Mouse (Mus musculus) heart, embryonic 16.5 days (tissue): ENCODE measurements around the gene Ppp1r14d. TPM values are rescaled to one million over a fixed set of nuclear protein-coding genes. Genes with fewer than 3 reads are reported as not detected.

Source experiments
- ATAC-seq: fragments of 200-750 bp; cut with Nextera tagmentation; replicated peaks from 2 replicates; pipeline ENCODE4 v1.8.0; 2017; ENCODE audit warnings: moderate number of reproducible peaks; ENCODE audit not compliant: insufficient read depth, low FRiP score; ENCODE audit errors: extremely low read depth
- H3K27ac ChIP-seq: fragments of 300-500 bp; sonication (generic); 2 replicates; pipeline ENCODE4 v1.5.1; 2014; ENCODE audit warnings: mild to moderate bottlenecking, low read length, control low read depth, moderate library complexity
- H3K27me3 ChIP-seq: fragments of 300-500 bp; sonication (generic); 2 replicates; pipeline ENCODE4 v1.6.1; 2014; ENCODE audit warnings: low read length, mixed read lengths; ENCODE audit not compliant: control insufficient read depth, insufficient read depth
- H3K36me3 ChIP-seq: fragments of 300-500 bp; sonication (generic); 2 replicates; pipeline ENCODE4 v1.6.1; 2014; ENCODE audit not compliant: control insufficient read depth, insufficient read depth
- H3K4me1 ChIP-seq: fragments of 300-500 bp; sonication (generic); 2 replicates; pipeline ENCODE4 v1.6.1; 2014; ENCODE audit warnings: low read length, mixed read lengths; ENCODE audit not compliant: control insufficient read depth, insufficient read depth
- H3K4me2 ChIP-seq: fragments of 300-500 bp; sonication (generic); 2 replicates; pipeline ENCODE4 v1.6.1; 2014; ENCODE audit warnings: low read depth, mild to moderate bottlenecking, control low read depth, low read length
- H3K4me3 ChIP-seq: fragments of 300-500 bp; sonication (generic); 2 replicates; pipeline ENCODE4 v1.5.1; 2014; ENCODE audit warnings: mild to moderate bottlenecking, control low read depth, low read length
- H3K9ac ChIP-seq: fragments of 300-500 bp; sonication (generic); 2 replicates; pipeline ENCODE4 v1.6.1; 2014; ENCODE audit warnings: low read length, control low read depth
- H3K9me3 ChIP-seq: fragments of 300-500 bp; sonication (generic); replicated peaks from 2 replicates; pipeline ENCODE4 v1.6.1; 2016; ENCODE audit warnings: low read length; ENCODE audit not compliant: control insufficient read depth
- WGBS: fragments of 180-500 bp; shearing (Covaris S2); extraction: QIAGEN DNeasy Blood & Tissue Kit; methylation state at CpG from one replicate; pipeline ENCODE4 v1.1.7; 2014; 5-methylcytosine and 5-hydroxymethylcytosine counted together
- polyA plus RNA-seq: library from polyadenylated mRNA; unstranded; fragments of >200 nt; fragmentation: Nextera tagmentation; extraction: Ambion mirVana; gene quantifications from 2 replicates; pipeline ENCODE4 v1.2.1, GENCODE M21; 2015

Gene Ppp1r14d
- 0.18 and 0.26 TPM in 2 replicates for polyA plus RNA-seq

- Histone ChIP-seq H3K4me2 (no peak within 1 kb of the TSS), H3K9ac (no peak within 1 kb of the TSS), H3K4me1 (no peaks in the 10 kb centered on the region), H3K9me3 (no peaks in the 10 kb centered on the region), H3K27ac (no peak within 1 kb of the TSS), H3K4me3 (no peak within 1 kb of the TSS), H3K27me3 (peaks cover 4% of the 10 kb centered on the region; the same call in 1 of the 2 replicates), H3K36me3 (no peaks in the 10 kb centered on the region)
- ATAC-seq, result no peak
- WGBS, result 67% methylated on average over 6 of the region's 6 CpGs
Measured at GRCm38 (mm10) chr2:119229775-119230704, at the start of gene Ppp1r14d. Gene Ppp1r14d, minus strand, starts transcription at chr2:119229906.

DNA sequence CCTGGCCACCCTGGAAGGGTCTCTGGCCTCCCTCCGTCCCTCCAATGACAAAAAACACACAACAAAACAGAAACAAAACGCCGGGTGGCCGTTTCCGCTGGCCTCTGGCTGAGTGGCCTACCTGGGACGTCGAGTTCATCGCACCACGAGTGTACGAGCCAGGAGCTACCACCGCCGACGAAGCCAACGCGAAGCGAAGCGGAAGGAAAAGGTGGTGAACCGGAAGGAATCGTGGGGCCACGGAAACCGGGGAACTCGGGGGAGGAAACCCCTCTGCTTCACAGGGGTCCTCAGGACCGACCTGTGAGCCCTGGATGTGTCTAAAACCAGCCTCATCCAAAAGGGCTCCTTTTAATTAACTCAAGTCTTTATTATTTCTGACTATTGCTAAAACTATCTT is 48.1 kb upstream of the Ppp1r14d start:
- H3K9me3 ChIP-seq, result no peaks in the 10 kb centered on the region
- no peak overlapping the region for H3K4me2 ChIP-seq

DNA sequence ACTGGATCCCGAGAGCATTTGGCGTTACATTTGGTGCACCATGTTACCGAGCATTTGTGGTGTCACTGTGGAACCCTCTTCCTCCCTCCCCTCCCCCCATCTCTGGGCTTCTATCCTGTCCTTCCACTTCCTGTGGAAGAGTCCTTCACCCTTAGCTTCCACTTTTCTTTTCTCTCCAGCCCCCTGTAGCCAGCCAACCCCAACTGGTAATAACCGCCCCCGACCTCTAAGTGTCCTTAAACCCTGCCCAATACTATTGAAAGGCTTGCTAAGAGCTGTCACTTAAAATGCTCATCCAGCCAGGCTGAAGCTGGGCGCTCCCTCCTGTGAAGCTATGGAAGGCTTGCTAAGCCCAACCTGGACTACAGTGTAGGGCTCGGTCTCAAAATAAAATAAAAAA is 47.2 kb upstream of the Ppp1r14d start:
- Histone ChIP-seq H3K4me1 (no peaks in the 10 kb centered on the region), H3K4me3 (no peak overlapping the region)
- WGBS, result 56% methylated on average over 7 of the region's 7 CpGs

More for the DNA sequence above, 48.1 kb upstream of the Ppp1r14d start:
- H3K27ac ChIP-seq, result no peak overlapping the region
- no peak for ATAC-seq
- no peak overlapping the region for H3K9ac ChIP-seq
- 90% methylated on average over 23 of the region's 23 CpGs for WGBS
- no peaks in the 10 kb centered on the region for H3K36me3 ChIP-seq
- H3K4me1 ChIP-seq, result no peaks in the 10 kb centered on the region
- no peaks in the 10 kb centered on the region for H3K27me3 ChIP-seq
- no peak overlapping the region for H3K4me3 ChIP-seq

DNA sequence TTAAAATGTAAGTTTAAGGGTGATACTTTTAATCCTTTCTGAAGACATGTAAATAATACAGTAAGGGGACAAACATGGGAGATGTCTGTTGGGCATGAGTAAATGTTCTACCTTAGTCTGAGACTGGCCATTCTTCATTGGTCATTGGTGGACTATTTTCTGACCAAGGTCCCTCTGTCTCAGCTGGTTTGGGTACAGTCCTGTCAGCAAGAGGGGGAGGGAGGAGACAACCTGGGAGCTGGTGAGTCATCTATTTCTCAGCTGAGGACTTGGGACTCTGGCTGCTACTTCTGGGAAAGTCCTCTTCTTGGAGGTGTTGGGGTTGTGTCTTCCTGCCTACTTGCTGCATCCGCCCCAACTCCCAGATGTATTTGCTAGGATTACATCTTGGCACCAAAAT is 44.4 kb upstream of the Ppp1r14d start:
- 74% methylated on average over 1 of the region's 1 CpGs for WGBS
- Histone ChIP-seq H3K4me1 (0 out of 2 replicates have a peak, but pooled peaks cover 2% of the 10 kb centered on the region), H3K9me3 (no peaks in the 10 kb centered on the region), H3K27me3 (peaks cover 11% of the 10 kb centered on the region), H3K9ac (no peak overlapping the region), H3K27ac (no peak overlapping the region), H3K4me2 (no peak overlapping the region), H3K4me3 (no peak overlapping the region), H3K36me3 (no peaks in the 10 kb centered on the region)
- no peak for ATAC-seq

More for the DNA sequence above, 47.2 kb upstream of the Ppp1r14d start:
- Histone ChIP-seq H3K9ac (no peak overlapping the region), H3K36me3 (no peaks in the 10 kb centered on the region), H3K27ac (no peak overlapping the region), H3K27me3 (no peaks in the 10 kb centered on the region), H3K9me3 (no peaks in the 10 kb centered on the region), H3K4me2 (no peak overlapping the region)
- no peak for ATAC-seq

DNA sequence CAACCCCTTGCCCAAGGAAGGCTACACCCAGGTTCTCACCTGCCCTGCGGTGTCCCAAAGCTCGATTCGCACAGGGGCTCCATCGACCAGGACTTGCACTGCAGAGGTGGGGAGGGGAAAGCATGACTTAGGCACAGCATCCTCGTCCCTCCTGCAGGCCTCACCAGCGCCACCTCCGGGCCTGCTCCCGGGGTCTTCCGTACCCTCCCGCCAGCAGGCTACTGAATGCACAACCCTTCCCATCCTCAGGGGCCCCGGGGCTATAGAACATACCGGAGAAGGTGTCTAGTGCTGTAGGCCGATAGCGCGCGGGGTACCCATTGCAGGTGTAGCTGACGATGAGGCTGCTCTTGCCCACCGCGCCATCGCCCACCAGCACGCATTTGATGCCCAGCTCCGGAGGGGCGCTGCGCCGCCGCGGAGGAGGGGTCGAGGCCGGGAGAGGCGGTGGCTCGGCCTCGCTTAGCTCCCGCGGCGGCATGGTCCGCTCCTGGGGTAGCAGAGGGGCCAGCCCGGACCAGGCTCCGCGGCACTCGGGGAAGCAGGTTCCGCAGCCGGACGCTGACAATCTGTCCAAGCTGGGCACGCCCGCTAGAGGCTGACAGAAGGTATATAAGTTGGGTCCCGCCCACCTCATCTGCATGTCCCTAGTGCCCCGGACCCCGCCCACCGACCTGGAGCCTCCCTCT is 41.1 kb upstream of the Ppp1r14d start, which contains the start of gene Rhov:
Gene Rhov (minus strand): TSS at position 630 of the 689 bp plus-strand sequence.
- H3K9me3 ChIP-seq, result no peaks in the 10 kb centered on the region
- H3K9ac ChIP-seq, result peak within 1 kb of the TSS; percentile 63
- H3K4me1 ChIP-seq, result 0 out of 2 replicates have a peak, but pooled peaks cover 2% of the 10 kb centered on the region
- H3K27me3 ChIP-seq, result peaks cover 11% of the 10 kb centered on the region
- no peak within 1 kb of the TSS for H3K27ac ChIP-seq
- peak; percentile 71; the same call in 1 of the 2 replicates for ATAC-seq
- H3K4me3 ChIP-seq, result peak within 1 kb of the TSS; percentile 66
- WGBS, result under 1% methylated on average over 48 of the region's 49 CpGs
- no peaks in the 10 kb centered on the region for H3K36me3 ChIP-seq
- peak within 1 kb of the TSS; percentile 96 for H3K4me2 ChIP-seq

DNA sequence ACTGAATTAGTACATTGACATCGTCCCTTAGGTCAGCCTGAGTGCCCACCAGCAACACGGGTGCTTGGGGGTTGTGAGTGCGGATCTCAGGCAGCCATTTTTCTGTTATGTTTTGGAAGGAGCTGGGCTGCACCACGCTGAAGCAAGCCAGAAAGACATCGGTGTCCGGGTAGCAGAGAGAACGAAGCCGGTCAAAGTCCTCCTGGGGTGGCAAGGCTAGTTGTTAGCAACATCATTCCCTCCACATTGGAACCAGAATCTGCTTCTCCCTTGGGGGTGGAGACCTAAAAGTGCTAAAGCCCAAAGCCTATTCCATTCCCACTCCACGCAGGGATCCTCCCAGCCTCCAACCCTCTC is 40.6 kb upstream of the Ppp1r14d start:
- WGBS, result 55% methylated on average over 9 of the region's 9 CpGs
- Histone ChIP-seq H3K27ac (no peak overlapping the region), H3K4me2 (peak overlapping the region; percentile 96; the same call in 1 of the 2 replicates), H3K9me3 (no peaks in the 10 kb centered on the region), H3K4me1 (0 out of 2 replicates have a peak, but pooled peaks cover 2% of the 10 kb centered on the region), H3K27me3 (peaks cover 11% of the 10 kb centered on the region), H3K4me3 (peak overlapping the region; percentile 66; the same call in 1 of the 2 replicates), H3K9ac (no peak overlapping the region), H3K36me3 (no peaks in the 10 kb centered on the region)
- ATAC-seq, result no peak

DNA sequence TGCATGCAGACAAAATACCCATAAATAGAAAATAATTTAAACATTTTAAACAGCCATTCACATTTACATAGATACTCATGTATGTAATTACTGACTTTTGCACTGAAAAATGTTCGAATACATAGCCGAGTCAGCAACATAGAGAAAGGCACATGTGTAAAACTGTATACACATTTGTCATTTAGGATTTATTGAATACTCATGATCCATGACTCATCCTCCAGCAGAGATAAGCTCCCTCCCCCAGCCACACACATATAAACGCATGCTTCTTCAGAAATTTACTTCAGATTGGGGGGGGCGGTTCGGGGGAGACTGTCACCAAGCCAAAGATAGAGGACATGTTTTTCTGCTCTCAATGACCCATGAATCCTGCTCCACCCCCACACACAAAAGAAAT is 34.1 kb upstream of the Ppp1r14d start:
- Histone ChIP-seq H3K9ac (no peak overlapping the region), H3K36me3 (no peaks in the 10 kb centered on the region), H3K9me3 (no peaks in the 10 kb centered on the region), H3K27ac (no peak overlapping the region), H3K4me1 (peaks cover 9% of the 10 kb centered on the region), H3K4me3 (no peak overlapping the region), H3K27me3 (peaks cover 2% of the 10 kb centered on the region; the same call in 1 of the 2 replicates), H3K4me2 (no peak overlapping the region)
- 67% methylated on average over 5 of the region's 5 CpGs for WGBS
- ATAC-seq, result no peak

GRCm38 (mm10) chr2:119262978-119263377 is 33.3 kb upstream of the Ppp1r14d start:
- ATAC-seq, result peak; percentile 67; the same call in 1 of the 2 replicates
- WGBS, result 24% methylated on average over 8 of the region's 8 CpGs
- Histone ChIP-seq H3K4me3 (no peak overlapping the region), H3K4me1 (peaks cover 9% of the 10 kb centered on the region), H3K4me2 (peak overlapping the region; percentile 48), H3K27ac (no peak overlapping the region), H3K27me3 (peaks cover 2% of the 10 kb centered on the region; the same call in 1 of the 2 replicates), H3K9me3 (no peaks in the 10 kb centered on the region), H3K9ac (no peak overlapping the region), H3K36me3 (no peaks in the 10 kb centered on the region)
